Mouse (Mus musculus): ENCODE data around the gene Oxld1.

Oxld1 gene

DNA sequence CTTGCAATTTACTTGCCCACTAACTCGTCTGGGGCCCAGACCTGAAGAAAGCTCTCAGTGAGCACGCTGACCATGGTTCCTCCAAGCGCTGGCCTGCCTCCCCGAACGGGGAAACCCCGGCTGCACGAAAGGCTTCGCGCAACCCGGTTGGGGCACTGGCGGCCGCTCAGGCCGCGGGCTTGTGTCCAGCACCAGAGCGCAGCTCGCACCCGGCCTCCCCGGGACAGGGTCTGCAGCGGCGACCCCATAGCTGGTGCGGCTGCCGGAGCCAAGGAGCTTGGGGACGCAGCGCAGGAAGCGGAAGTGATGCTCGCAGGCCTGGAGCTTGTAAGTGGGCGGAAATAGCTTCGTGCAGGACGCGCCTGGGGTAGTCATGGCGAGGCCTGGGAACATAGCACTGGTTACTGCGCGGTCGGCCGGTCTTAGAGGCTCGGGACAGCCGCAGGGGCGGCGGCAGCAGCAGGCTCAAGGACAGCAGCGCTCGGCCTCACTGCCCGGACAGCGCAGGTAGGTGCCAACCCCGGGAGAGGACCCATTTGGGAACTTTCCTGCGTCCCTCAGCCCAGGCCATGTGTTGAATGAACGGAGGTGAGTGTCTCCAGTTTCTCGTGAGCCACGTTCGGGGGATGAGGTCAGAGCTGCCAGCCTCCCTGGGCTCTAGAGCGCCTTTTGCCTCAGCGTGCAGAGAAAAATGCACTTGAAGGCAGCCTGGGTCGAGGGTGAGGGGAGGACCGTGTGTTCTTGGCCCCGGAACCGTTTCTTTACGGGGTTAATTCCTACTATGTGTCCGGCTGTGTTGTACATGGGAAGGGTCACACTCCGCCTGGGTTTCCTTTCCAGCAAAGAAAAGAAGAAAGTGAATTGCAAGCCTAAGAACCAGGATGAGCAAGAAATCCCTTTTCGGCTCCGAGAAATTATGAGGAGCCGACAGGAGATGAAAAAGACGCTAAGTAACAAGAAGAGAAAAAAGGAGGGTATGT, at the start of gene Oxld1, which contains the start of gene Ccdc137:
Gene Oxld1 (minus strand): TSS at position 297 of the 980 bp plus-strand sequence.
Gene Ccdc137 (plus strand): TSS at position 344 of the 980 bp plus-strand sequence.
- Histone ChIP-seq H3K36me3 (ENCODE audit: control insufficient read depth, insufficient read depth, low read length, poor library complexity, severe bottlenecking) (peaks cover 4% of the 10 kb centered on the region), H3K27me3 (ENCODE audit: control insufficient read depth, insufficient read depth, low read length, poor library complexity, severe bottlenecking) (no peaks in the 10 kb centered on the region)
- peak; percentile 78 for DNase-seq (ENCODE audit: low read depth, low spot score)

DNA sequence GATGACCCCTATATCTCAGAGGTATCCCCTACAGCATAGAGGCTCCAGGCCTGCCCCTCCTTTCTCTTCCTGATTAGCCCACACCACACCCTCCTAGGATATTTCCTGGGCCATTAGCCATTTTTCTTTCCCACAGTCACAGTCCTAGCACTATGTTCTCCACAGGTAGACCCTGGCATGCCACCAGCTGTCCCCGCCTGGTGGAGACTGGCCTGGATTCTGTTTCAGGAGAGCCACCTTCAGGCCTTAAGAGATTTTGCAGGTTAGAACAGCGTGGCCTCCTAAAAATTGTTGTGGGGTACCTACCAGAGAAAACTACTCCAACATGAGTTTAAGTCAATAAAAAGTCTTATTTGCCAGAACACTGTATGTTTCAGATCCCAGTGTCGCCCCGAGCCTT, 49.0 kb upstream of the Oxld1 start:
- DNase-seq (ENCODE audit: low read depth, low spot score): no peak
- Histone ChIP-seq H3K36me3 (ENCODE audit: control insufficient read depth, insufficient read depth, low read length, poor library complexity, severe bottlenecking) (no peaks in the 10 kb centered on the region), H3K27me3 (ENCODE audit: control insufficient read depth, insufficient read depth, low read length, poor library complexity, severe bottlenecking) (no peaks in the 10 kb centered on the region)

DNA sequence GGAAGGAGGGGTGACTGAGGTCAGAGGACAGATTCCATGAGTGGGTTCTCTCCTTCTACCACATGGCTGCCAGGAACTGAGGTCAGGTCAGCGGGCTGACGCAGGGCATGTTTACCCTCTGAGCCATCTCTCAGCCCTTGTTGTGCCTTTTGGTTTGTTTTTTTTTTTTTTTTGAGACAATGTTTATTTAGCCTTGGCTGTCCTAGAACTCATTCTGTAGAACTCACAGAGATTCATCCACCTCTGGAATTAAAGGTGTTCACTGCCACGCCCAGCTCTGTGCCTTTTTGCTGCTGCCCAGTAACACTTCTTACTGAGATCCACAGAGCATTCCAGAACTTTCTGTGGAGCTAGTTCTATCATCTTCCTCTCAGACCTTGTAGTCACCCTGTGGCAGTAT, 47.8 kb upstream of the Oxld1 start:
- DNase-seq (ENCODE audit: low read depth, low spot score): no peak
- Histone ChIP-seq H3K27me3 (ENCODE audit: control insufficient read depth, insufficient read depth, low read length, poor library complexity, severe bottlenecking) (no peaks in the 10 kb centered on the region), H3K36me3 (ENCODE audit: control insufficient read depth, insufficient read depth, low read length, poor library complexity, severe bottlenecking) (no peaks in the 10 kb centered on the region)

DNA sequence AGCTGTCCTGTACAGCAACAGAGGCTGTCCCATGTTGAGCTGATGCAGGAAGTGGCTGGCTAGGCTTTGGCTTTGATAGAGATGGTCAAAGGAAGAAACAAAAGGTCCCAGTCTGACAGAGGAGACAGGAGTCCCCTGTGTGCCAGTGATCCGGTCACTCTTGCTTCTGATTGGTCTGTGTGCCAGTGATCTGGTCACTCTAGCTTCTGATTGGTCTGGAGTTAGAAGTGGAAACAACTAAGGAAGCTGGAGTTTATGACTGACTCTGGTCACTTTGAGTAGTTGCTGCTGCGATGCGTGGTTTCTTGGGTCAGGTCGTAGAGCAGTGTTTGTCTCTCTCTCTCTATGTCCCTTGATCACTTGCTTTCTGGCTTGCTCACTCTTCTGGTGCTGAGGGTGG, 43.8 kb upstream of the Oxld1 start:
- no peaks in the 10 kb centered on the region for H3K27me3 ChIP-seq (ENCODE audit: control insufficient read depth, insufficient read depth, low read length, poor library complexity, severe bottlenecking)
- DNase-seq (ENCODE audit: low read depth, low spot score): no peak
- no peaks in the 10 kb centered on the region for H3K36me3 ChIP-seq (ENCODE audit: control insufficient read depth, insufficient read depth, low read length, poor library complexity, severe bottlenecking)

DNA sequence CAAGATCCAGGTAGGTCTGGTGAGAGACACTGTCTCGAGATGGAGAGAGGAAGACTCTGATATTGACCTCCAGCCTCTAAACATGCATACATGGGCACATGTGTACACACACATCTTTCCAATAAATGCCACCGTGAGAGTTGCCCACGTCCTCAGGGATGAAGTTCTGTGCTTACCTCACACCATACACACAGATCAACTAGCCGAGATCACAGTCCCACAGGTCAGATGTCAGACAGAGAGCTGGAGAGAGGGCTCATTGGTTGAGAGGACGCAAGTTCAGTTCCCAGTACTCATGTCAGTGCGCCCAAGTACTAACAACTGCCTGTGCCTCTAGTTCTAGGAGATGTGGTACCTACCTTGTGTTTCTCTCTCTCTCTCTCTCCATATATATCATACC, 43.1 kb upstream of the Oxld1 start:
- no peaks in the 10 kb centered on the region; the same call in 1 of the 2 replicates for H3K36me3 ChIP-seq (ENCODE audit: control insufficient read depth, insufficient read depth, low read length, poor library complexity, severe bottlenecking)
- DNase-seq (ENCODE audit: low read depth, low spot score): no peak
- H3K27me3 ChIP-seq (ENCODE audit: control insufficient read depth, insufficient read depth, low read length, poor library complexity, severe bottlenecking): no peaks in the 10 kb centered on the region

DNA sequence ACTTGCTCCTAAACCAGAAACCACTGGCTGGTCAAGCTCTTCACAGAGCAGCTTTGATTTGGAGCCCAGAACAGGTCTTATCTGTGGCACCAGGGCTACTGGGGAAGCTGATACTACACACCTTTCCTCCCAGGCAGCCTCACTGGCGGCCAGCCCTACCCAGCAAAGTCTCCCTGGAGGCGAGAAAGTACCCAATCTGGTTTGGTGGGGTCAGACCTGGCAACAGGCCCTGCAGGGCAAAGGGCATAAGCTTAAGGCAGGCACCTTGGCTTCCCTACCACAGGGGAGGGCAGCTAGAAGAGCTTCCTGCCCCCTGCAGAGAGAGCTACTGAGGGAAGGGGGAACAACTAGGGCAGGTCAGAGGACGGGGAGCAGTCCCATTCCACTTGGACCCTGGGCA, 42.5 kb upstream of the Oxld1 start:
- Histone ChIP-seq H3K36me3 (ENCODE audit: control insufficient read depth, insufficient read depth, low read length, poor library complexity, severe bottlenecking) (no peaks in the 10 kb centered on the region; the same call in 1 of the 2 replicates), H3K27me3 (ENCODE audit: control insufficient read depth, insufficient read depth, low read length, poor library complexity, severe bottlenecking) (no peaks in the 10 kb centered on the region)
- no peak for DNase-seq (ENCODE audit: low read depth, low spot score)

DNA sequence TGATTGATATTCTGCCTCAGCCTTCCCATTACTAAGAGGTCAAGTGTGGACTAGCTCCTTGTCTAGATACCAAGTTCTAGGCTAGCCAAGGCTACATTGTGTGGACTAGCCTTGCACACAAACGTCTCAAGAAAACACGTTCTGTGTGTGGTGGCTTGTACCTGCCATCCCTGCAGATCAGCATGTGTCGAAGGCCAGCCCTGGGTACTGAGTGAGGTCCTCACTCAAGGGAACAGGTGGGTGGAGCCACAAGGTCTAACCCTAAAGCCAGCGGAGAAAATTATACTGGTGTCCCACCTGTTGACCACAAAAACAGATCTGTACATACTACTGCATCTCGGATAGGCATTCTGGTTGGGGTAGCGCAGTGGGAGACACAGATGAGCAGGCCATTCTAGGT, 42.0 kb upstream of the Oxld1 start:
- Histone ChIP-seq H3K36me3 (ENCODE audit: control insufficient read depth, insufficient read depth, low read length, poor library complexity, severe bottlenecking) (peaks cover under 1% of the 10 kb centered on the region; the same call in 1 of the 2 replicates), H3K27me3 (ENCODE audit: control insufficient read depth, insufficient read depth, low read length, poor library complexity, severe bottlenecking) (no peaks in the 10 kb centered on the region)
- DNase-seq (ENCODE audit: low read depth, low spot score): no peak

DNA sequence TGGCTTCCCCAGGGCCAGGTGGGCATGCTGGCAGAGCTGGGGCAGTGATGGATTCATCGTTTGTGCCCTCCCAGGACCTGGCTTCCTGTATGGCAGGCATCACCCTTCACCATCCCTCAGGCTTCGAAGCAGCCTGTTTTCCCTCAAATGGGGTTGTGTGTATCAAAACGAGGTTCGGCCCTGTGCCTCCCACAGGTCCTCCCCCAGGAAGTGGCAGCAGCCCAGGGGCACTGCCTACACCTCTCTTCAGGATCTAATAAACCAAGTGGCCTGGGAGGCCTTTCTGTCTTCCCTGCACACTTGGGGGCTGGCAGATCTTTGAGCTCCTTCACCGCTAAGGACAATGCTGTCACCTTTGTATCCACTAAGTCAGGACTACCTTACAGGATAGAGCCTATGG, 41.0 kb upstream of the Oxld1 start:
- Histone ChIP-seq H3K36me3 (ENCODE audit: control insufficient read depth, insufficient read depth, low read length, poor library complexity, severe bottlenecking) (peaks cover 1% of the 10 kb centered on the region; the same call in 1 of the 2 replicates), H3K27me3 (ENCODE audit: control insufficient read depth, insufficient read depth, low read length, poor library complexity, severe bottlenecking) (no peaks in the 10 kb centered on the region)
- DNase-seq (ENCODE audit: low read depth, low spot score): no peak

DNA sequence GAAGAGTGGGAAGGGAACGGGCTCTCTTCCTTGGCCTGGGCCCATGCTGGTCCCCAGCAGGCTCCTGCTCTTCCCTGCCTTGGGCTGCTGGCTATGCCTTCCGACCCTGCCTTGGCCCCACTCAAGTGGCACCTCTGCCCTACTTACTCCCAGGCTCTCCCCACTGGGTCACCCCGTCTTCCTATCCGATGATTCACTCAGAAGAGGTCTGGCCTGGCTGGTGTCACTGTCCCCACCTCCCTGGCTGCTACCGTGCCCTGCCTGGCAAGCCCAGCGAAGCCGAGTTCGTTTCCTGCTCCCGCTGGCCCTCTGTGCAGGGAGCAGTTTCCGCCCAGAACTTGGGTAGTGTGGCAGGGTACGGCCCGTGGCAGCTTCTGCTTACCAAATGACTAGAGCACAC, 40.4 kb upstream of the Oxld1 start:
- Histone ChIP-seq H3K27me3 (ENCODE audit: control insufficient read depth, insufficient read depth, low read length, poor library complexity, severe bottlenecking) (no peaks in the 10 kb centered on the region), H3K36me3 (ENCODE audit: control insufficient read depth, insufficient read depth, low read length, poor library complexity, severe bottlenecking) (peaks cover 1% of the 10 kb centered on the region; the same call in 1 of the 2 replicates)
- DNase-seq (ENCODE audit: low read depth, low spot score): no peak

DNA sequence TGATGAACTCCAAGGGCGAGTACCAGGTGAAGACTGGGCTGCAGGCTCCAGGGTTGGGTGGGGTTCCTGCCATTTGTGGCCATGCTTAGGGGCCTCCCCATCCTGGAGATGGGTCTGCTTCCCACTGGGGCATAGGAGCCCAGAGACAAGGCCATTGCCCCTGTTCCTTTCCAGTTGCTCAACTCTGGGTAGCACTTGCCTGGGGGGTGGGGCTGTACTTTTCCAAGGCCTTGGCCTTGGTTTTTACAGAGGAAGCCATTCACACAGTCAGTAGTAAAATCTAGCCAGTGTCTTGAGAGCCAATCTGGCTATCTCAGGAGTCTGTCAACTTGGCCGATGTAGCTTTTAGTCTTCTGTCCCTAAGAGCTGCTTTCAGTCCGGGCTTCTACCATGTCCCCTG, 39.6 kb upstream of the Oxld1 start:
- Histone ChIP-seq H3K27me3 (ENCODE audit: control insufficient read depth, insufficient read depth, low read length, poor library complexity, severe bottlenecking) (no peaks in the 10 kb centered on the region), H3K36me3 (ENCODE audit: control insufficient read depth, insufficient read depth, low read length, poor library complexity, severe bottlenecking) (peaks cover 1% of the 10 kb centered on the region; the same call in 1 of the 2 replicates)
- DNase-seq (ENCODE audit: low read depth, low spot score): no peak

DNA sequence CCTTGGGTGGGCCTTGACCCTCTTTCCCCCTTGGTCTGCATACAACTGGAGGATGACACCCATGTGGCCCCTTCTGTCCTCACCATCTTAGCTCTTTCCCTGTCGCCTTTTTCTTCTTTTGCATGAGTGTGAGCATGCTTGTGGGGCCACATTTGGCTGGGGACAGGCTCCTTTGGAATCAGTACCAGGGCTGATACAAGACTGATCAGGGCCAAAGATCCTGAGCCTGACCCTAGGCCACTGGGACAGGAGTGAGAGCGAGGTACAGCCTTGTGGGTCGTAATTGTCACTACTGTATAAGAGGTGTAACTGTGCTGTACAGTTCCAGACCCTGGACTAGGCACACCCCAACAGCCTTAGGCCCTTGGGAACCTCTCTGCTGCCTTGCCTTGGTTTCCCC, 36.0 kb upstream of the Oxld1 start:
- Histone ChIP-seq H3K27me3 (ENCODE audit: control insufficient read depth, insufficient read depth, low read length, poor library complexity, severe bottlenecking) (no peaks in the 10 kb centered on the region), H3K36me3 (ENCODE audit: control insufficient read depth, insufficient read depth, low read length, poor library complexity, severe bottlenecking) (peaks cover 1% of the 10 kb centered on the region)
- no peak for DNase-seq (ENCODE audit: low read depth, low spot score)

DNA sequence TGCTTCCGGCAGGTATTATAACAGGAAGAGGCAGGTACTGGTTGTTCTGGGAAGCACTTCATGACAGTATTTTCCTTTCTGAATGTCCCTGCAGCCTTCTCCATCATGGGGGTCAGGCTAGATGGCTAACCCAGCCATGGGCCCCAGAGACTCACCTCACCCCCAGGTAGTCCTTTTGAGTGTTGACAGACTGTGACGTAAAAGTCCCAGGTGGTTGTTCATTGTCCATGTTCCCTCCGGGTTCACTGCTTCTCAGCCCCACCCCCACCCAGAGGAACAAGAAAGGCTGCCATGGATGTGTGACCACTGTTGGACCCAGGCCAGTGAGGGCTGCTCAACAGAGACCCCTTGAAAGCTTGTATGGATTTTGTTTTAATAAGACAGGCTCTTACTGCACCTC, 35.5 kb upstream of the Oxld1 start:
- peaks cover 3% of the 10 kb centered on the region for H3K36me3 ChIP-seq (ENCODE audit: control insufficient read depth, insufficient read depth, low read length, poor library complexity, severe bottlenecking)
- no peak for DNase-seq (ENCODE audit: low read depth, low spot score)
- H3K27me3 ChIP-seq (ENCODE audit: control insufficient read depth, insufficient read depth, low read length, poor library complexity, severe bottlenecking): no peaks in the 10 kb centered on the region

DNA sequence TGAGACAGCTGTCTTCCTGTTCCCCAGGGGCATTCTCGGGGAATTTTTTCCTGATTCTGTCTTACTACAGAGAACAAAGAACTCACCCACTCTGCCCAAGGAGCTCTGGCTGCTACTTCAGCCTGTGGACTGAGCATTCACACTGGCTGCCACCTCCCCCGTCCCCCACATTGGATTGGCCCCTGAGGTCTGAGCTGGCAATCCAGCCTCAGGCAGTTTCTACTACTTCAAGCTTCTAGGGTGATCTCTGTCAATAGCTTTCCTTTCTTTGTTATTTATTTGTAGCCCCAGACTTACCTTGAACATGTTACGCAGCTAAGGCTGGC, 35.0 kb upstream of the Oxld1 start:
- no peak for DNase-seq (ENCODE audit: low read depth, low spot score)
- Histone ChIP-seq H3K27me3 (ENCODE audit: control insufficient read depth, insufficient read depth, low read length, poor library complexity, severe bottlenecking) (no peaks in the 10 kb centered on the region), H3K36me3 (ENCODE audit: control insufficient read depth, insufficient read depth, low read length, poor library complexity, severe bottlenecking) (peaks cover 5% of the 10 kb centered on the region)

DNA sequence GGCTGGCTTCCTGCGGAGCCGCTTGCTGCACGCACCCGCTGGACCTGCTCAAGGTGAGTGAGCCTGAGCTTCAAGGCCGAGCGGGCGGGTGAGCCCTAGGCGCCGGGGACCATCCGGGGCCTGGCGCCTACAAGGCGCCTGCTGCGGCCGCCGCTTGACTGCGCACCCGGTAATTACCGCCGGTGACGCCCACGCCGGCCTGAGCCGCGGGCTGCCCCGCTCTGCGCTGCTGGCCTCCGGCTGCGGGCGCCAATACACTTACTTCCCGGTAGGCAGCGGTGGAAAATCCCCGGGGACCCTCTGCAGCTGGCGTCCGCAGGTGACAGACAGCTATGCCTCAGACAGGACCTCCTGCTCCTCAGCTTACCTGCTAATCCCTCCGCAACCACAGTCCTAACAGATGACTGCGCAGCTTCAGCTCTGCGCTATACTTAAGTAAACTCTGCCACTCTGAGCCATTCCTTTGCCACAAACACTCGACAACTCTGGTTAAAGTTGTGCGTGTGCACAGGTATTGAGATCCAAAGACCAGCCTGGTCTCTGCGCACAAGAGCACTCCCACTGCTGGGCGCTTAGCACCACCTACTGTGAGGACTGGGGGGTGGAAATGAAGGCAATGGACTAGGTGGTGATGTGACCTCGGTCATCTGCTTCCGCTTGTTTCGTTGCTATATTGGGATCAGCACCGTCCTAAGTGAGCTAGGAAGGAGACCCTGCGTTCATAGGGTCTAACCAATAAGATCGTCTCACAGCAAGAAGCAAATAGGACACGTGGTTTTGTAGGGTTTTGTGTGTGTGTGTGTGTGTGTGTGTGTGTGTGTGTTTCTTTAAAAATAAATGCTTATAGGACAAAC, 34.4 kb upstream of the Oxld1 start:
- DNase-seq (ENCODE audit: low read depth, low spot score): peak; percentile 62
- peaks cover 5% of the 10 kb centered on the region for H3K36me3 ChIP-seq (ENCODE audit: control insufficient read depth, insufficient read depth, low read length, poor library complexity, severe bottlenecking)
- no peaks in the 10 kb centered on the region for H3K27me3 ChIP-seq (ENCODE audit: control insufficient read depth, insufficient read depth, low read length, poor library complexity, severe bottlenecking)

Data from splenic B cell, adult 2 months (primary cell).